Mouse (Mus musculus) adrenal gland, adult 18-20 months (tissue): ENCODE measurements around the gene Tpcn1. TPM values are rescaled to one million over a fixed set of nuclear protein-coding genes. Genes with fewer than 3 reads are reported as not detected.

Experiments used
- DNase-seq, 2 experiments: peaks; one replicate each; pipeline ENCODE4 v3.0.0; 2021 to 2022; ENCODE audit warnings: low spot score in 2 of 2
- total RNA-seq, 2 experiments: library from RNA; stranded (reverse); gene quantifications; 1 replicate in 1 of 2; 2 replicates in 1 of 2; pipeline ENCODE4 v1.2.3; 2021

The Tpcn1 gene
- total RNA-seq, 2 experiments from 2014 or later = 33.6 to 42.2 TPM

GRCm38 (mm10) chr5:120490679-120491192 is 97.7 kb downstream of the Tpcn1 start:
- no peak for DNase-seq

GRCm38 (mm10) chr5:120487844-120488243 is 100.6 kb downstream of the Tpcn1 start:
- DNase-seq = no peak

Other genes starting within 250 kb of the Tpcn1 start
- gene Lhx5, start 157.0 kb downstream of the Tpcn1 start, total RNA-seq = not detected
- gene Sdsl, start 115.9 kb downstream of the Tpcn1 start, total RNA-seq = 10 to 100 TPM; 55.6 to 78.2 TPM
- gene Sds, start 112.1 kb downstream of the Tpcn1 start, total RNA-seq = not detected
- gene Plbd2, start 85.0 kb downstream of the Tpcn1 start, total RNA-seq = 10 to 100 TPM; 76.9 to 90.1 TPM
- gene Slc8b1, start 77.5 kb downstream of the Tpcn1 start, total RNA-seq = 10 to 100 TPM; 26.4 to 31.7 TPM
- gene Iqcd, start 343 bp upstream of the Tpcn1 start, total RNA-seq = under 1 TPM; 0.36 to 0.48 TPM
- 10 to 100 TPM; 14.2 to 16.9 TPM for gene Rita1, start 23.9 kb upstream of the Tpcn1 start, total RNA-seq
- gene Ddx54, start 24.1 kb upstream of the Tpcn1 start, total RNA-seq = 10 to 100 TPM; 44.1 to 57.6 TPM
- under 1 TPM in 1 of 2 experiments, not detected in 1; 0.33 TPM for gene Cfap73, start 45.6 kb upstream of the Tpcn1 start, total RNA-seq
- gene Rasal1, start 60.1 kb upstream of the Tpcn1 start, total RNA-seq = 10 to 100 TPM in 1 of 2 experiments, 1 to 10 TPM in 1; 4.3 to 14.1 TPM
- 10 to 100 TPM in 1 of 2 experiments, 1 to 10 TPM in 1; 6.0 to 12.3 TPM for gene Dtx1, start 123.3 kb upstream of the Tpcn1 start, total RNA-seq
- 1 to 10 TPM in 1 of 2 experiments, under 1 TPM in 1; 0.99 to 1.1 TPM for gene Oas2, start 161.2 kb upstream of the Tpcn1 start, total RNA-seq
- under 1 TPM; 0.50 to 0.64 TPM for gene Oas3, start 189.0 kb upstream of the Tpcn1 start, total RNA-seq
- not detected for gene Oas1e, start 206.9 kb upstream of the Tpcn1 start, total RNA-seq
- gene Oas1c, start 223.8 kb upstream of the Tpcn1 start, total RNA-seq = under 1 TPM; 0.46 to 0.64 TPM